25 mouse cellular contexts compared by ENCODE assay signal in genomic region chr8:47996712-47997111, GRCm38 (mm10). TPM values are rescaled to one million over a fixed set of nuclear protein-coding genes. Genes with fewer than 3 reads are reported as not detected.
DNase-seq lines count a peak whose midpoint lies in the region; ATAC-seq and TF ChIP-seq lines count a peak whose summit lies in the region.
"Had no signal": no experiment of that assay in that cellular context is flagged by ENCODE, and none has a peak within 500 bp of the region (broad histone marks: within the 10 kb centered on the region; RNA-seq: fewer than 3 reads in every experiment).

No protein-coding gene starts in this region.

- no peaks in the 10 kb centered on the region for H3K9me3 ChIP-seq in ES-Bruce4 (replicated peaks; ENCODE audit: control insufficient read depth, insufficient read depth, low read length, poor library complexity, severe bottlenecking)
- H3K9me3 ChIP-seq: embryonic facial prominence, embryonic 13.5 days; embryonic facial prominence, embryonic 15.5 days; forebrain, embryonic 10.5 days; forebrain, embryonic 12.5 days; G1E had no signal

- H3K27ac ChIP-seq in ES-Bruce4 (ENCODE audit: insufficient read depth, low read length) = no peak overlapping the region
- H3K27ac ChIP-seq: embryonic facial prominence, embryonic 13.5 days; embryonic facial prominence, embryonic 15.5 days; forebrain, embryonic 10.5 days; forebrain, embryonic 12.5 days had no signal

- TF ChIP-seq POLR2A in ES-Bruce4 (IDR thresholded peaks at IDR 0.05; ENCODE audit: insufficient read depth, low read length) = no peak

- H3K9ac ChIP-seq in ES-Bruce4 (ENCODE audit: low read depth, poor library complexity, severe bottlenecking) = no peak overlapping the region
- H3K9ac ChIP-seq: embryonic facial prominence, embryonic 13.5 days; embryonic facial prominence, embryonic 15.5 days; forebrain, embryonic 12.5 days had no signal

- TF ChIP-seq CTCF in ES-Bruce4 (IDR thresholded peaks at IDR 0.05; ENCODE audit: low read depth, low read length) = no peak

- H3K4me1 ChIP-seq in ES-Bruce4 (ENCODE audit: control insufficient read depth, insufficient read depth, low read length) = peaks cover 4% of the 10 kb centered on the region
- H3K4me1 ChIP-seq: forebrain, embryonic 12.5 days had no signal

- DNase-seq in ES-CJ7 (ENCODE audit: low read depth, low spot score) (peak; percentile 79), R1 (ENCODE audit: low read depth, low spot score) (peak; percentile 52)
- DNase-seq in adrenal gland, postnatal 36 days = no peak
- DNase-seq in thymus, postnatal 14 days = no peak
- DNase-seq: adrenal gland, adult 8-10 months; adrenal gland, postnatal 14 days; cerebellum, adult 11 months; cerebellum, adult 18-20 months; cerebellum, adult 8-10 months; cerebellum, adult 9-11 months; cerebellum, postnatal 14 days; cerebellum, postnatal 36 days; embryo, embryonic 11 days had no signal

- no peak for ATAC-seq in frontal cortex, adult (ENCODE audit: low TSS enrichment)
- ATAC-seq: activated CD4-positive, CD25-positive, alpha-beta regulatory T cell, adult 4 months; forebrain, embryonic 14.5 days; forebrain, embryonic 16.5 days; Patski had no signal

- 0 out of 2 replicates have a peak, but pooled peaks have one; percentile 30 for TF ChIP-seq EP300 in ES-Bruce4 (IDR thresholded peaks at IDR 0.05; ENCODE audit: insufficient read depth, low read depth, low read length)

- no peaks in the 10 kb centered on the region for H3K36me3 ChIP-seq in ES-Bruce4 (ENCODE audit: control insufficient read depth, insufficient read depth, low read length, poor library complexity, severe bottlenecking)
- H3K36me3 ChIP-seq: embryonic facial prominence, embryonic 13.5 days; embryonic facial prominence, embryonic 15.5 days; forebrain, embryonic 10.5 days; forebrain, embryonic 12.5 days; G1E had no signal

- H3K4me3 ChIP-seq in ES-Bruce4 (ENCODE audit: low read depth, low read length) = no peak overlapping the region
- H3K4me3 ChIP-seq: embryonic facial prominence, embryonic 13.5 days; embryonic facial prominence, embryonic 15.5 days; erythroblast, embryonic 14.5 days; forebrain, embryonic 10.5 days; forebrain, embryonic 12.5 days had no signal

- no peaks in the 10 kb centered on the region for H3K27me3 ChIP-seq in ES-Bruce4 (ENCODE audit: control insufficient read depth, insufficient read depth, low read length, poor library complexity, severe bottlenecking)
- H3K27me3 ChIP-seq: embryonic facial prominence, embryonic 13.5 days; embryonic facial prominence, embryonic 15.5 days; forebrain, embryonic 12.5 days; Patski had no signal

RNA-seq across cellular contexts. Expression of gene Wwc2, which starts 6.0 kb away (rescaled TPM):
- polyA plus RNA-seq in ES-Bruce4 (2011; ENCODE audit: insufficient read depth, insufficient read length, low read depth, missing spikeins) = 42.2 and 43.0 TPM in 2 replicates
- 10 to 100 TPM; 25.1 to 26.0 TPM for total RNA-seq in adrenal gland, postnatal 36 days (2021)

Comparison
In these comparisons a context has a peak if more than half of its experiments do, and no peak if none do; other contexts are left out.
1. DNase-seq: peak in ES-CJ7 (single experiment) and R1 (single experiment); none in adrenal gland, postnatal 36 days (0 of 2) and thymus, postnatal 14 days (single experiment).